8 mouse cellular contexts compared by ENCODE assay signal in the genomic region with DNA sequence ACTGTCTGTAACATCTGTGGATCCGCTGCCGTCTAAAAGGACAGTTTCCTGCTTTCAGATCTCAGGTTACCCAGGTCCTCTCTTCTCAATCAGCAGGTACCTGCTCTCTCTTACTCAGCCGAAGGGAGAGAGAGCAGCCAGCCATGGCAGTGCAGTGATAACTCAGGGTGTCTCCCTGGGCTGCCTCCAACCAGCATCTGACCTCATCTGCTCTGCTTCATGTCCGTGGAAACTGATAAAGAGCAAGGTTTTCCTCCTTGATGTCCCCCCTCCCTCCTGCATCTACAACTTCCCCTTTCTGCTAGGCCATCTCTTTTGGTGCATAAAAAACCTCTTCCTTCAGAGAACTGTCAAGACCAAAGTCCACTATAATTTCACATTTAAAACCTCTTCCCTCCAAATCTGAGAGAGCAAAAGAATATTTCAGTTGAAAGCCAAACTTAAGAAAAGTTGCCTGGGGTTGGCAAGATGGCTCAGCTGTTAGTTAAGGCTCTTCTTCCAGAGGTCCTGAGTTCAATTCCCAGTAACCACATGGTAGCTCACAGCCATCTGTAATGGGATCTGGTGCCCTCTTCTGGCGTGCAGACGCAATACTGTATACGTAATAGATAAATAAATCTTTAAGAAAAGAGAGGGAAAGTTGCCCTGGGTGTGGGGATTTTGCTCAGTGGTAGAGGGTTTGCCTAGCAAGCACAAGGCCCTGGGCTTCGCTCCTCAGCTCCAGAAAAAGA. TPM values are rescaled to one million over a fixed set of nuclear protein-coding genes. Genes with fewer than 3 reads are reported as not detected.
DNase-seq lines count a peak whose midpoint lies in the region; ATAC-seq and TF ChIP-seq lines count a peak whose summit lies in the region.

No protein-coding gene starts in this region.

- H3K9me3 ChIP-seq in E14TG2a.4 (ENCODE audit: low read length): no peaks in the 10 kb centered on the region

- intact Hi-C loops in heart, adult 2 months (cut with DNase I): loop anchor here (5.0 kb wide), 1 partner anchor 236 kb away; no protein-coding TSS in a partner anchor

- no peak overlapping the region for H3K4me3 ChIP-seq in heart, adult 2 months
- no peak overlapping the region for H3K4me3 ChIP-seq in E14TG2a.4 (replicated peaks; ENCODE audit: low read length)

- H3K79me2 ChIP-seq in heart, adult 2 months (replicated peaks; ENCODE audit: control insufficient read depth, insufficient read depth, low read length): no peaks in the 10 kb centered on the region

- H3K36me3 ChIP-seq in heart, adult 2 months (ENCODE audit: control insufficient read depth, insufficient read depth, low read length): no peaks in the 10 kb centered on the region
- H3K36me3 ChIP-seq in E14TG2a.4 (ENCODE audit: insufficient read depth, low read length): no peaks in the 10 kb centered on the region

- TF ChIP-seq CTCF in heart, adult 2 months (IDR thresholded peaks at IDR 0.05): peak; percentile 69
- peak; percentile 42 for TF ChIP-seq CTCF in E14TG2a.4 (conservative IDR thresholded peaks at IDR 0.05; ENCODE audit: low read length)

- H3K27ac ChIP-seq in heart, adult 2 months: no peak overlapping the region

- no peak for TF ChIP-seq POLR2A in heart, adult 2 months (IDR thresholded peaks at IDR 0.05; ENCODE audit: insufficient read depth, low read depth, low read length)

- no peak overlapping the region for H3K9ac ChIP-seq in heart, adult 2 months (ENCODE audit: low read depth, low read length)

- peak; percentile 56 for ATAC-seq in granulocyte monocyte progenitor cell, adult 5-6 weeks (replicated peaks; ENCODE audit: poor library complexity, severe bottlenecking)

- DNase-seq in heart, adult 2 months: no peak
- no peak for DNase-seq in heart, adult 9 months (ENCODE audit: low spot score in 2 of 2)
- peak; percentile 19 for DNase-seq in retina, embryonic 14.5 days (ENCODE audit: low spot score)
- no peak for DNase-seq in right cerebral cortex, postnatal 36 days (ENCODE audit: low spot score in 2 of 2)
- DNase-seq in right cerebral cortex, postnatal 14 days: no peak
- DNase-seq in embryo, embryonic 10.5 days (ENCODE audit: low spot score): no peak

- 54% methylated on average over 8 of the region's 8 CpGs for WGBS in heart, adult 2 months

- TF ChIP-seq EP300 in heart, adult 2 months (IDR thresholded peaks at IDR 0.05; ENCODE audit: insufficient read depth, low read depth, low read length): no peak

- no peaks in the 10 kb centered on the region; the same call in 1 of the 2 replicates for H3K4me1 ChIP-seq in heart, adult 2 months (ENCODE audit: control insufficient read depth, insufficient read depth, low read length)
- H3K4me1 ChIP-seq in E14TG2a.4 (replicated peaks; ENCODE audit: low read depth, low read length): peaks cover 19% of the 10 kb centered on the region

- no peaks in the 10 kb centered on the region for H3K27me3 ChIP-seq in heart, adult 2 months (ENCODE audit: control insufficient read depth, insufficient read depth, low read length)
- no peaks in the 10 kb centered on the region for H3K27me3 ChIP-seq in E14TG2a.4 (ENCODE audit: insufficient read depth, low read length)

RNA-seq across cellular contexts. Expression of a gene that starts 9.4 kb away (rescaled TPM):
- 100 to 1,000 TPM; 107 to 109 TPM for total RNA-seq in heart, adult 2 months (2021)
- polyA plus RNA-seq in heart, adult 2 months (2012; rRNA removed): 52.0 and 73.2 TPM in 2 replicates
- total RNA-seq in granulocyte monocyte progenitor cell, adult 5-6 weeks (2014; fragmentation: Nextera tagmentation): 106 and 112 TPM in 2 replicates
- 40.4 and 56.0 TPM in 2 replicates for total RNA-seq in granulocyte monocyte progenitor cell, adult 5-6 weeks (2017)

RNA-seq across cellular contexts. Expression of a gene that starts 47.4 kb away (rescaled TPM):
- 100 to 1,000 TPM in 1 of 2 experiments, 10 to 100 TPM in 1; 99.5 to 103 TPM for total RNA-seq in heart, adult 2 months (2021)
- 125 and 135 TPM in 2 replicates for polyA plus RNA-seq in heart, adult 2 months (2012; rRNA removed)
- total RNA-seq in granulocyte monocyte progenitor cell, adult 5-6 weeks (2014; fragmentation: Nextera tagmentation): 17.6 and 33.4 TPM in 2 replicates
- 9.0 and 17.2 TPM in 2 replicates for total RNA-seq in granulocyte monocyte progenitor cell, adult 5-6 weeks (2017)
